Mouse (Mus musculus): ENCODE data around the gene S100a6. TPM values are rescaled to one million over a fixed set of nuclear protein-coding genes. Genes with fewer than 3 reads are reported as not detected.
A peak's percentile ranks its signal among the peaks of the same experiment; 100 is the strongest.

S100a6 gene
- polyA plus RNA-seq, 1 experiment from 2014 or later = 25.0 TPM

GRCm38 (mm10) chr3:90603623-90604022, 9.1 kb upstream of the S100a6 start, which contains the start of gene S100a4:
Gene S100a4 (plus strand): TSS chr3:90603771.
- Histone ChIP-seq H3K9me3 (no peaks in the 10 kb centered on the region), H3K9ac (replicated peaks) (no peak within 1 kb of the TSS), H3K36me3 (no peaks in the 10 kb centered on the region), H3K4me2 (replicated peaks) (no peak within 1 kb of the TSS), H3K4me3 (replicated peaks) (no peak within 1 kb of the TSS), H3K27ac (no peak within 1 kb of the TSS), H3K4me1 (replicated peaks) (no peaks in the 10 kb centered on the region), H3K27me3 (no peaks in the 10 kb centered on the region)
- ATAC-seq = no peak
- WGBS = 75% methylated on average over 3 of the region's 3 CpGs

- ATAC-seq = peak; percentile 70
- no peak overlapping the region for H3K27ac ChIP-seq
- H3K4me3 ChIP-seq (replicated peaks) = no peak overlapping the region
These were observed 8.3 kb upstream of the S100a6 start for GRCm38 (mm10) chr3:90604416-90604815.

GRCm38 (mm10) chr3:90605049-90605448, 7.6 kb upstream of the S100a6 start:
- no peaks in the 10 kb centered on the region for H3K9me3 ChIP-seq
- H3K4me1 ChIP-seq (replicated peaks) = no peaks in the 10 kb centered on the region
- H3K4me2 ChIP-seq (replicated peaks) = no peak overlapping the region
- no peak overlapping the region for H3K9ac ChIP-seq (replicated peaks)
- ATAC-seq = 0 out of 2 replicates have a peak, but pooled peaks have one; percentile 13
- no peak overlapping the region for H3K4me3 ChIP-seq (replicated peaks)
- H3K36me3 ChIP-seq = no peaks in the 10 kb centered on the region
- no peak overlapping the region for H3K27ac ChIP-seq
- H3K27me3 ChIP-seq = no peaks in the 10 kb centered on the region
- 87% methylated on average over 3 of the region's 3 CpGs for WGBS

More at GRCm38 (mm10) chr3:90604416-90604815, 8.3 kb upstream of the S100a6 start:
- WGBS = 64% methylated on average over 4 of the region's 4 CpGs
- Histone ChIP-seq H3K36me3 (no peaks in the 10 kb centered on the region), H3K9ac (replicated peaks) (no peak overlapping the region), H3K27me3 (no peaks in the 10 kb centered on the region), H3K4me1 (replicated peaks) (no peaks in the 10 kb centered on the region), H3K4me2 (replicated peaks) (no peak overlapping the region), H3K9me3 (no peaks in the 10 kb centered on the region)

- Histone ChIP-seq H3K9me3 (no peaks in the 10 kb centered on the region), H3K27ac (no peak overlapping the region), H3K4me3 (replicated peaks) (no peak overlapping the region), H3K36me3 (no peaks in the 10 kb centered on the region), H3K9ac (replicated peaks) (no peak overlapping the region), H3K4me1 (replicated peaks) (no peaks in the 10 kb centered on the region), H3K27me3 (no peaks in the 10 kb centered on the region), H3K4me2 (replicated peaks) (no peak overlapping the region)
- no peak for ATAC-seq
- 95% methylated on average over 2 of the region's 2 CpGs for WGBS
These were observed 6.9 kb upstream of the S100a6 start for GRCm38 (mm10) chr3:90605736-90606135.

GRCm38 (mm10) chr3:90606185-90606584, 6.5 kb upstream of the S100a6 start:
- Histone ChIP-seq H3K4me3 (replicated peaks) (no peak overlapping the region), H3K9ac (replicated peaks) (no peak overlapping the region), H3K27ac (no peak overlapping the region), H3K27me3 (no peaks in the 10 kb centered on the region), H3K36me3 (no peaks in the 10 kb centered on the region), H3K9me3 (no peaks in the 10 kb centered on the region), H3K4me2 (replicated peaks) (no peak overlapping the region), H3K4me1 (replicated peaks) (no peaks in the 10 kb centered on the region)
- ATAC-seq = no peak
- 96% methylated on average over 6 of the region's 6 CpGs for WGBS

GRCm38 (mm10) chr3:90607361-90607760, 5.3 kb upstream of the S100a6 start:
- Histone ChIP-seq H3K27ac (no peak overlapping the region), H3K4me3 (replicated peaks) (no peak overlapping the region), H3K9ac (replicated peaks) (no peak overlapping the region), H3K4me1 (replicated peaks) (no peaks in the 10 kb centered on the region), H3K4me2 (replicated peaks) (no peak overlapping the region), H3K27me3 (no peaks in the 10 kb centered on the region), H3K9me3 (no peaks in the 10 kb centered on the region), H3K36me3 (no peaks in the 10 kb centered on the region)
- ATAC-seq = no peak
- 92% methylated on average over 3 of the region's 3 CpGs for WGBS

GRCm38 (mm10) chr3:90608223-90608622, 4.5 kb upstream of the S100a6 start, which contains the start of gene S100a5:
Gene S100a5 (plus strand): TSS chr3:90608523.
- no peaks in the 10 kb centered on the region for H3K27me3 ChIP-seq
- no peak within 1 kb of the TSS for H3K27ac ChIP-seq
- 62% methylated on average over 3 of the region's 3 CpGs for WGBS
- H3K9ac ChIP-seq (replicated peaks) = no peak within 1 kb of the TSS
- no peak for ATAC-seq
- H3K4me2 ChIP-seq (replicated peaks) = no peak within 1 kb of the TSS
- no peaks in the 10 kb centered on the region for H3K9me3 ChIP-seq
- H3K4me3 ChIP-seq (replicated peaks) = no peak within 1 kb of the TSS
- no peaks in the 10 kb centered on the region for H3K36me3 ChIP-seq
- peaks cover 6% of the 10 kb centered on the region for H3K4me1 ChIP-seq (replicated peaks)

- Histone ChIP-seq H3K27ac (no peak overlapping the region), H3K4me1 (replicated peaks) (peaks cover 7% of the 10 kb centered on the region), H3K4me3 (replicated peaks) (no peak overlapping the region), H3K9ac (replicated peaks) (no peak overlapping the region), H3K27me3 (peaks cover 4% of the 10 kb centered on the region), H3K4me2 (replicated peaks) (no peak overlapping the region), H3K9me3 (no peaks in the 10 kb centered on the region), H3K36me3 (no peaks in the 10 kb centered on the region)
- no peak for ATAC-seq
These were observed 3.6 kb upstream of the S100a6 start for GRCm38 (mm10) chr3:90609102-90609501.

- 83% methylated on average over 3 of the region's 3 CpGs for WGBS
- no peak overlapping the region for H3K27ac ChIP-seq
- no peaks in the 10 kb centered on the region for H3K9me3 ChIP-seq
- peaks cover 7% of the 10 kb centered on the region for H3K4me1 ChIP-seq (replicated peaks)
- H3K9ac ChIP-seq (replicated peaks) = no peak overlapping the region
- no peaks in the 10 kb centered on the region for H3K36me3 ChIP-seq
- H3K27me3 ChIP-seq = peaks cover 10% of the 10 kb centered on the region
- no peak overlapping the region for H3K4me3 ChIP-seq (replicated peaks)
- no peak for ATAC-seq
- no peak overlapping the region for H3K4me2 ChIP-seq (replicated peaks)
These were observed 1.2 kb upstream of the S100a6 start for GRCm38 (mm10) chr3:90611494-90611893.

- WGBS = 57% methylated on average over 4 of the region's 4 CpGs
- Histone ChIP-seq H3K4me1 (replicated peaks) (peaks cover 7% of the 10 kb centered on the region), H3K27me3 (peaks cover 10% of the 10 kb centered on the region), H3K4me3 (replicated peaks) (no peak overlapping the region), H3K4me2 (replicated peaks) (no peak overlapping the region), H3K9me3 (no peaks in the 10 kb centered on the region), H3K36me3 (no peaks in the 10 kb centered on the region), H3K9ac (replicated peaks) (no peak overlapping the region), H3K27ac (no peak overlapping the region)
- ATAC-seq = no peak
These were observed 621 bp upstream of the S100a6 start for GRCm38 (mm10) chr3:90612061-90612460.

GRCm38 (mm10) chr3:90613461-90614147, 922 bp downstream of the S100a6 start:
- Histone ChIP-seq H3K9ac (replicated peaks) (no peak overlapping the region), H3K4me2 (replicated peaks) (peak overlapping the region; percentile 65), H3K36me3 (no peaks in the 10 kb centered on the region), H3K9me3 (no peaks in the 10 kb centered on the region), H3K27me3 (peaks cover 10% of the 10 kb centered on the region), H3K27ac (no peak overlapping the region), H3K4me1 (replicated peaks) (peaks cover 7% of the 10 kb centered on the region), H3K4me3 (replicated peaks) (no peak overlapping the region)
- 74% methylated on average over 7 of the region's 7 CpGs for WGBS
- no peak for ATAC-seq

GRCm38 (mm10) chr3:90614148-90614530, 1.5 kb downstream of the S100a6 start:
- WGBS = 81% methylated on average over 6 of the region's 6 CpGs
- H3K4me3 ChIP-seq (replicated peaks) = no peak overlapping the region
- no peak overlapping the region for H3K9ac ChIP-seq (replicated peaks)
- H3K36me3 ChIP-seq = no peaks in the 10 kb centered on the region
- H3K9me3 ChIP-seq = no peaks in the 10 kb centered on the region
- H3K27ac ChIP-seq = no peak overlapping the region
- peaks cover 10% of the 10 kb centered on the region for H3K27me3 ChIP-seq
- H3K4me1 ChIP-seq (replicated peaks) = peaks cover 7% of the 10 kb centered on the region
- no peak for ATAC-seq
- H3K4me2 ChIP-seq (replicated peaks) = no peak overlapping the region

Data from midbrain, embryonic 13.5 days (tissue).